Mouse (Mus musculus): ENCODE data around the gene Ccdc182. TPM values are rescaled to one million over a fixed set of nuclear protein-coding genes. Genes with fewer than 3 reads are reported as not detected.

Ccdc182 gene
- total RNA-seq, 2 experiments from 2014 or later: not detected

GRCm38 (mm10) chr11:88314471-88314870 lies 20.6 kb downstream of the Ccdc182 start:
- intact Hi-C loops (cut with DNase I): no loop called here
- no peak for DNase-seq

DNA sequence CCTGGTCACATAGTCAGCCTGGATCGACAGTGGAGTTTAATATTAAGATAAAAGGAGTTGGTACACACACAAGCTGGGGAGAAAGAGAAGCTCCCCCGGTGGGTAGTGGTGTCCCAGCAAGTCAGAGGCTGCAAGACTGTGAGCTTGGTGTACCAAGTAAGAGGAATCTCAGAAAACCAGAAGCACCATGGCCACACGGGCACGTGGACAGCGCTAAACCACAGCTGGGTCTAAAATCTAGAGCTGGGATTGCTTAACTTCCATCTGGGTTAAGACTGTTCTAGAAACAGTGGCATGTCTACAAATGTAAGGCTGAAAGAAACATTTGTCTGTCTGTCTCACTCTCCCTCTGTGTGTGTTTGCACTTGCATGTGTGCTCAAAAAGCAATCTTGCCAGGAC lies 21.5 kb downstream of the Ccdc182 start:
- intact Hi-C loops (cut with DNase I): no loop called here
- DNase-seq: no peak

- intact Hi-C loops (cut with DNase I): no loop called here
- no peak for DNase-seq
Observed at GRCm38 (mm10) chr11:88318850-88319249, 25.0 kb downstream of the Ccdc182 start.

DNA sequence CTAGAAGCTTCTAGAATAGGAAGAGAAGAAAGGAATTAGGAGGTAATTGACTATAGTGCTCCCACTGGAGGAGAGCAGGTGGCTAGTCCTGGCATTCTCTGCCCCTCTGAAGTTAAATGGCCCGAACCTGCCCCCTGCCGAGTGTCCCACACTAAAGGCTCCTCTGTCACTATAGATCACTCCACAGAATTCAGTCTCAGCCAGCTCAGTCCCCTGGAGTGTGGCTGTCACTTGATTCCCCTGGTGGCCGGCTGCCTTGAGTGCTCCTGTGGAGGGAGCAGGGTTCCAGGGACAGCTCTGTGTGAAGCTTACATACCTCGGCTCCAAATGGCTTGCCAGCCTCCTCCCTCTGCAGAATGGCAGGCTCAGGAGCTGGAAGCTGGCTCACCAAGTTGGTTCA lies 33.2 kb downstream of the Ccdc182 start:
- intact Hi-C loops (cut with DNase I): no loop called here
- peak; percentile 21 to 50 for DNase-seq

DNA sequence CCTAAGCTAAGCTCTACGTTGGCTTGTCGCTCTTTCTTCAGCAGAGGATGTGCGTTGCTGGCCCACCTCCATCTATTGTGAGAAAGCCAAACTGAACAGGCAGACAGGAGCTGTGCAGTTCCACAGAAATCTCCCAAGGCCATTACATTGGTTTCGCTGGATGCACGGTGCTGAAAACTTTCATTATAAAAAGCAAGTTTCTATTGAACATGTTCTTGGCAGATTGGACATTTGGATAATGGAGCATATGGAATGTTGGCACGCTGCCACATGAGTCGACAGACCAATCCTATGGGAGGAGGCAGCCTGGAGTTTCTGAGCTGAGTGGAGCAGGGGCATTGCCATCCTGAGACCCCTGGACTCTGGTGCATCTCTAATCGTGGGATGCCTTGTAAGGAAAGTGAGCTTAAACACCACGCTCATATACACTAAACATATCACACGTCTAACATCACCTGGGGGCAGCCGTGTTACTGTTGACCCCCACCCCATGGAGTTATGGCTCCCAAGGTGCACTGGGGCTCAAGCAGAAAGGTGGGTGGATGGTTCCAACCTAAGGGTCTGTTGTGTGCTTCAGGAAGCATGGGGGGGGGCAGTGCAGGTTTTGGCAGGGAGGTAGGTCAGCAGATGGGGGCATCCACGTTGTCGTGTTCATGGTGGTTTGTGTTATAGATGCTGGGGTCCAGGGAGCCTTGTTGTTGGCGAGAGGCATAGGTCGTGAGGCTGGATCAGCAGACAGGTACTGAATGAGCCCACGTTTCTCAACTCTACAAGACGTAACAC lies 35.1 kb downstream of the Ccdc182 start:
- intact Hi-C loops (cut with DNase I): no loop called here
- DNase-seq: no peak

- no peak for DNase-seq
- intact Hi-C loops (cut with DNase I): no loop called here
Observed at GRCm38 (mm10) chr11:88330799-88331198, 36.9 kb downstream of the Ccdc182 start.

DNA sequence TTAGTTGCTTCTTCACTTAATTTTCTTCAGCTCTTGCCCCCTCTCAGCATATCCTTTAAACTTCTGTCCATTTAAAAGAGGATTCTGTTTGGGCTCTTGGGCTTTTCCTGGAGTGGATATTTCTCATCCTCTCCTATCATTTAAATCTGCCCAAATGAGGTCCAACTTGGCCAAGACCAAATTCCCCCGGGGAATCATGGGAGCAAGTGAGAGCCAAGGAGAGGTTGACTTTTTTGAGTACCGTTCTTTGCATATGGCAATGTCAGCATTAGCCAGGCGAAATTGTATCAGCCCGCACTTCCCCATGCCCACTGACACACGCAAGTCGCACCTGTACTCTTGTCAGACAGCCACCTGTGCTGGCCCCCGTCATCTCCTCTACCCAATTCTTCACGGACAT lies 37.9 kb downstream of the Ccdc182 start:
- DNase-seq: no peak
- intact Hi-C loops (cut with DNase I): no loop called here

DNA sequence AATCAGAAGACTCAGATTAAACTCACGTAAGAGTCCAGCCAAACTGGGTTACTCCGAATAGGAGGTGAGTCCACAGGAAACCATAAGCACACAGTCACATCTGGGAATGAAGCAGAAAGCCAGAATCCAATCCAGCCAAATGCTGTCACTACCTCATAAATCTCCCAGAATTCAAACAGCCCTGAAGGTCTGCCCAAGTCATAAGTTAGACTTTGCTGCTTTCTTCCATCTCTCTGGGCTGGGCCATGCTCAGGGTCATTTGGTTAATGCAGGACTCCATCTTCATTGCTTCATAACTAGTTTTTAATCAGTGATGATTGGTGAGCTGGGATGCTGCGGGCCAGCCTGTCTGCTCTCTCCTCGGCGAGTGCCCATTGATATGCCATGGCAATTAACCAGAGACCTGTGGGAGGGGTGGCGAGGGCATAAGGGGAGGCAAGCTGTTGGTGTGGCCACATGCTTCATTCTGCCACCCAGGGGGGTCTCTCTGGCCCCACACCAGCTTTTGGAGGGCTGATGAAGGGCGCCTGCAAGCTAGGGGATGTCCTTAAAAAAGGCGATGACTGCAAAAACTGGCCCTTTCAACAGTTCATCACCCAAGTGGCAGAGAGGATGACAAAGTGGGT lies 38.6 kb downstream of the Ccdc182 start:
- no peak for DNase-seq
- intact Hi-C loops (cut with DNase I): no loop called here

DNA sequence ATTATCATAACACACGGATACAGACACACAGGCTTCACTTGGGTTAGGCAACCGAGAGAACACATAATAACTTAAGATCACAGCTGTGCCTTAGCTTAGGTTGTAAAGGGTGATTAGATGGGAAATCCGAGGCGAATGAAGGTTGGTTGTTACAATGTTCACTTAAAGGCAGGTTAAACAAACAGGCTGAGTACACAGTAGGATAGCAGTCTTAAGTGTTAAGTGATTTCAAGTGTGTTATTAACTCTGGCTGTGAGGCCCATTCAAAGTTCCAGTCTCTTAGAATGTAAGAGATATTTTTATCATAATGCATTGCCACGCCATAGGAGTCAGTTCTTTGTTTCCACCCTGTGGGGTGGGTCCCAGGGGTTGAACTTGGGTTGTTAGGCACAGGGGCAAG lies 41.0 kb downstream of the Ccdc182 start:
- no peak for DNase-seq
- intact Hi-C loops (cut with DNase I): no loop called here

DNA sequence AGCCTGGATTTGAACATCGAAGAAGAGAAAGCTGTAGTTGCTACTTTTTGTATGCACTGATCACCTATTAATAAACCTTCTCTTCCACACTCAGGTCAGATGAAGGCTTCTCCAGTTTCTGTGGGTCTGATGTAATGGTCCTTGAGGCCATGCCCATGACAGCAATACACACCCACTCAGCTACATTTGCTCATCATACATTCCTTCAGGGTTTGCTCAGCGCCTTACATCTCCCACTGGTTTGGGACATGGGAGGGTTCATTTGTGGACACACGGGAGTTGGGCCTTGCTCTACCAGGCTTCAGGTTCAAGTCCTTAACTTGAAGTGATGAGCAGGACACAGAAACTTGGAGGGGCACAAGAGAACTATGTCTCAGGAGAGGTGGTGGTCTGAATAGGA lies 44.1 kb downstream of the Ccdc182 start:
- DNase-seq: no peak
- intact Hi-C loops (cut with DNase I): no loop called here

Other genes starting within 250 kb of the Ccdc182 start
- gene Srsf1, start 246.7 kb upstream of the Ccdc182 start, total RNA-seq (2021): 10 to 100 TPM; 54.4 to 60.2 TPM
- gene Vezf1, start 225.8 kb upstream of the Ccdc182 start, total RNA-seq (2021): 10 to 100 TPM; 50.0 to 71.2 TPM
- gene Cuedc1, start 196.0 kb upstream of the Ccdc182 start, total RNA-seq (2021): 10 to 100 TPM; 80.3 to 96.9 TPM
- 100 to 1,000 TPM; 123 to 140 TPM for gene Mrps23, start 89.7 kb upstream of the Ccdc182 start, total RNA-seq (2021)

All from gastrocnemius, postnatal 36 days (tissue).